Mouse (Mus musculus) fat pad, adult 2 months (tissue): ENCODE results near the gene Mrpl16.
A peak's percentile ranks its signal among the peaks of the same experiment; 100 is the strongest.

Experiments
- DNase-seq: peaks from one replicate; pipeline ENCODE4 v3.0.0-alpha.2; 2011; ENCODE audit warnings: low read depth, low spot score; ENCODE audit errors: extremely low read depth

The Mrpl16 gene

GRCm38 (mm10) chr19:11770205-11770892, at the start of gene Mrpl16:
Gene Mrpl16, plus strand, starts transcription at chr19:11770391.
- peak; percentile 39 for DNase-seq

DNA sequence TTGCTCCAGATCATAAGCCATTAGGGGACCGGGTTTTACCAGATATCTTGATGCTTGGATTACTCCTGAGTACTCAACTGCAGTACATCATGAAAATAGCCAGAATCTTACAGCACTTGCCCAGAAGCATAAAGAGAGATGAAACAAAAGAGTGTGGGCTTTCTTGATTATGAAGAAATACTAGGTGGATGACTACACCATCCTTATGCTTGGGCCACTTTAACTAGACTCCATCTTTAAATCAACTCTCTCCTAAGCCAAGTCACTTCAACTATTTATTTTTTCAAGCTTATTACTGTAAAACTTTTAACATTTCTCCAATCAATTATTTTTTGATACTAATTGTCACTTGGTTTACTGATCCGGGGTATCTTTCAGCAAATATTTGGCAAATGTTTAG, 46.3 kb upstream of the Mrpl16 start:
- DNase-seq, result no peak

GRCm38 (mm10) chr19:11724275-11724674, 45.9 kb upstream of the Mrpl16 start:
- DNase-seq, result no peak

GRCm38 (mm10) chr19:11725915-11726314, 44.3 kb upstream of the Mrpl16 start:
- no peak for DNase-seq

- DNase-seq, result no peak
These were observed 42.9 kb upstream of the Mrpl16 start for GRCm38 (mm10) chr19:11727304-11727703.

DNA sequence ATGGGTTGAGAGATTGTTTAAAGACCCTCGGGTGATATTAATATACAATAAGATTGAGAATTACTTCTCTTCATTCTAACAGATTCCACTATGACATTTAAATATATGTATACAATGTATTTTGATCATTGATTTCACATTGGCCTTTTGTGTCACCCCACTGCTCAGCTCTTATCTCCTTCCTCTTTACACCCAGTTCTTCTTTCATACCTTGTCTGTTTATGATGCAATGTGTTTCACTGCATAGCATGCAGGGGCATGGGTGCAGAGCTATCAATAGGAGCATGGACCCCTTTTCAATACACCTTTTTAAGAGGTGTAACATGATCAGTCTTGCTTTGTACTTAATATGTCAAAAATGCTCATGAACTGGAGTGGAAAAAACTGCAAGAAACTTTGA, 39.9 kb upstream of the Mrpl16 start:
- DNase-seq, result no peak

- no peak for DNase-seq
These were observed 33.7 kb upstream of the Mrpl16 start for GRCm38 (mm10) chr19:11736455-11736854.

DNA sequence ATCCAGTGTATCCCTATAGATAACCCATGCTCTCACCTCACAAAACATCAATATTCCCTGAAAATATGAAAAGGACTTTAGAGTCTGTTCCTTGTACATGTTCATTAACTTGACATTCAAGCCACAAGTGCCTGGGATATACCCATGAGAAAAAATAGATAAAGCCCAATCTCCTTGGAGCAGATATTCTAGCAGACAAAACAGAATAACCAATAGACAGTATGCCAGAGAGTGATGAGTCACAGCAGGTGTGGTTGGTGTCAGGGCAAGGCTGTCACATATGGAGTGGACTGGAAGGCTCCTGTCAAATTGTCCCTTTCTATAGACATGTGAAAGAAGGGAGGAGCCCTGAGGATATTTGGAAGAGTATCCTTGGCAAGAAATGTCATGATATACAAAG, 24.5 kb upstream of the Mrpl16 start:
- no peak for DNase-seq

GRCm38 (mm10) chr19:11747298-11747697, 22.9 kb upstream of the Mrpl16 start, which contains the start of gene Gif:
Gene Gif, plus strand, starts transcription at chr19:11747554.
- DNase-seq, result no peak

DNA sequence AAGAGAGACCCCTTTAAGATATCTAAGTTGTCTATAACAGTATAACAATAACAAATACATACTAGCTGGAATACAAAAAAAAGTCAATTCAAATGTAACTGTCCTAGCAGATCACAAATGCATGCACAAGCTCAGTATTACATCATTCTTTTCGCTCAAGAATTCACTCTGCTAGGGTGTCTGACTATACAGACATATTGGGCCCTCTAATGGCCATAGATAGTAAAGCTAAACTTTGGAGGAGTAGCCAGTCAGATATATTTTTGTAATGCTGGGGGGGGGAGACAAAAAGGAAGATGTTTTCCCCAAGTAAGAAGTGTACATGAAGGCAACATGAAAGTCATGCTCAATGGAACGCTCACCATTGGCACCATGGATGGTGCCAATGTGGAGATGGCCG, 5.1 kb upstream of the Mrpl16 start:
- DNase-seq, result no peak

DNA sequence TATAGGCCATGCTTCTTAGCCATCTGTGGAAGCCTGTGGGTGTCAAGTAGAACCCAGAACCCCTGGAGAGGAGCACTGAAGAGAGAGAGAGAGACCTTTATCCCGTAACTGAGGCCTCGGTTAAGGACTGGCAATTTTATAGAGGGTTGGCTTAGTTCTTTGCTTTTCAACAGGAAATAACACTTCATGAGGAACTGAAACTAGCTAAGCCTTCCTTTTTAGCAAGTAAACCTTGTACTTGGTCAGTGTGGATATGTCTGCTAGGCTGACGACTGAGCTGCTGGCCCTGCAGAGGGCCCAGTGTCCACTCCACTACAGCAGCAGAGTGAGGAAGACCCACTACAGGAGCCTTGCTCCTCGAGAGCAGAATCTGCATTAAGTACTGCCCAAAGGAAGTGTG, 3.8 kb upstream of the Mrpl16 start:
- DNase-seq, result no peak

DNA sequence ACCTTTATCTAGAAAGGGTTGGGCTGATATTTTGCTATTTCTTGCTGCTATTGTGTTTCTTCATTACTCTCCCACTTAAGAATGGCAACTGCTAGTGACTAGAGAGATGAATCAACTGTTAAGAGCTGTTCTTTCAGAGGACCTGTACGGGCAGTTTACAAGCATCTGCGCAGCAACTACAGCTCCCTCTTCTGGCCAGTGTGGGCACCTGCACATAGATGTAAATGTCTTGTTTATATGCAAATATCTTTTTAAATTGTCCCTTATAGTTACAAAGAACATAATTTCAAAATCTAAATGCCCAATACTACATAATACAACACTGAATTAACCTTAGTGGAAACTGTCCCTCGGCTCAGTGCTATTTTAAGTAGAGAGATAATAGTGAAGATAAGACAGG, 2.0 kb upstream of the Mrpl16 start:
- DNase-seq, result no peak

DNA sequence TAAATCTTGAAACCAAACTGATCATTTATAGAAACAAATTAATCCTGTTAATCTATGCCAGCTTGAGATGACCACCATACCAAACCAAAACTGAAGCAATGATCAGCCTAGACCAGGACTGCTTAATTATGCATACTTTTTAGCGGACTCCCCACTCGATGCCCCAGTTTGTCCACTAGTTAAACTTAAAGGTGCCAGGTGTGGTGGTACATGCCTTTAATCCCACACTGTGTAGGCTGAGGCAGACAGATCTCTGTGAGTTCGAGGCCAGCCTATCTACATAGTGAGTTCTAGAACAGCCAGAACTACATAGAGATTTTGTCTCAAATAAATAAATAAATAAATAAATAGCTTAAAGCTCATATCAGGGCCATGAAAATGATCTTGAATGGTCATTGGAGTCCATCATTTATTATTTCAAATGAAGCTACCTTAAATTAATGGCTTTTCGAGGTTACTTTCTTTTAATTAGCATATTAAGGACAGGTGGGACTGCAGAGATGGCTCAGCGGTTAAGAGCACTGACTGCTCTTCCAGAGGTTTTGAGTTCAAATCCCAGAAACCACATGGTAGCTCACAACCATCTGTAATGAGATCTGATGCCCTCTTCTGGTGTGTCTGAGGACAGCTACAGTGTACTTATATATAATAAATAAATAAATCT, 802 bp upstream of the Mrpl16 start:
- DNase-seq, result no peak

GRCm38 (mm10) chr19:11777191-11777865, 7.1 kb downstream of the Mrpl16 start:
- DNase-seq, result no peak

GRCm38 (mm10) chr19:11785409-11786154, 15.4 kb downstream of the Mrpl16 start:
- DNase-seq, result no peak

GRCm38 (mm10) chr19:11787826-11788225, 17.6 kb downstream of the Mrpl16 start:
- no peak for DNase-seq

DNA sequence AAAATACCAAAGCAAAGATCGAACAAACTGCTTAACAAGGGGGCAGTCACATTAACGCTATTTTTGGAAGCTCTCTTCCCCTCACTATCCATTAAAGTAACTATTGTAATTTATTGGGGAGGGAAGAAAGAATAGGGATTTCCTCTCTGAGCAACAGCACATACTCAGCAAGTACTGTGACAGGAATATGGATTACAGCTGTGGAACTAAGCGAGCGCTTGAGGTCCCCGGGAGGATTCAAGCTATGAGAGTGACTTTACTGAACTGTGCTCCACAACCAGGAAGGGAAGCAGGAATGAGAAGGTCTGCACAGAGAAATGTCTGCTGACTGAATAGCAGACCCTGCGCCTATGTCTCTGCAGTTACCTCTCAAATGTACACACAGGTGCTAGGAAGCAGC, 18.7 kb downstream of the Mrpl16 start:
- no peak for DNase-seq

- no peak for DNase-seq
These were observed 21.6 kb downstream of the Mrpl16 start for GRCm38 (mm10) chr19:11791825-11792224.

DNA sequence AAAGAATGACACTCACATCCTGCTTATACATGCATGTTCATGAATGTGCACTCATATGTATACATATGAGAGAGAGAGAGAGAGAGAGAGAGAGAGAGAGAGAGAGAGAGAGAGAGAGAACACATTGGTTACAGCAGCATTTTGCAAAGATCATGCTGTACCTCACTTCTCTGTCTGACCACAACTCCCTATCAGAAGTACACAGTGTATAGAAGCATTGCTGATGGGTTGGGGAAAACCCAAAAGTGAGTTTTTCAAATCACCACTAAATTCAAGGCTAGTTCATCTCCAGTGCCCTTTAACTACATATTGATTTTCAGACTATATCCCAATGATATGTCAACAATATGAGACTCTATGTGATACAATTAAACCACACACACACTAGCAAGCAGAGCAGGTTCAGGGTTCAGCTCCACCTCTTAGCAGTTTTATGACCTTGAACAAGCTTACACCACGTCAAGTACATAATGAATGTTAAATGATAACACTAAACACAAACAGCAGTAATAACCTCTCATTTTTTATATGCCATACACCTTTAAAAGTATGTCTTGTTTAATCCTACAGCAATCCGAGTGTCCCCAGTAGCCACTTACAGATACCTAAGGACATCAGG, 23.7 kb downstream of the Mrpl16 start:
- no peak for DNase-seq

- DNase-seq, result no peak
These were observed 24.3 kb downstream of the Mrpl16 start for GRCm38 (mm10) chr19:11794447-11794846.
